Mouse (Mus musculus) thymus, adult 2 months (tissue): Measurements from ENCODE around the gene Fam185a.

Source experiments
- CTCF ChIP-seq: fragments of 200-500 bp; IDR thresholded peaks from 2 replicates; pipeline ENCODE4 v1.5.1; 2012; ENCODE audit warnings: mild to moderate bottlenecking, control low read depth, low read length, moderate library complexity, borderline replicate concordance; ENCODE audit not compliant: control insufficient read depth, poor library complexity, insufficient read depth; ENCODE audit errors: extremely low read depth
- POLR2A ChIP-seq: fragments of 200-500 bp; IDR thresholded peaks from 2 replicates; pipeline ENCODE4 v1.6.1; 2012; ENCODE audit warnings: mild to moderate bottlenecking, low read length, control low read depth, moderate library complexity; ENCODE audit not compliant: control insufficient read depth, poor library complexity, insufficient read depth; ENCODE audit errors: extremely low read depth

GRCm38 (mm10) chr5:21519166-21519565 is 94.4 kb downstream of the Fam185a start:
- TF ChIP-seq POLR2A (no peak), CTCF (no peak)
